In the genomic region with DNA sequence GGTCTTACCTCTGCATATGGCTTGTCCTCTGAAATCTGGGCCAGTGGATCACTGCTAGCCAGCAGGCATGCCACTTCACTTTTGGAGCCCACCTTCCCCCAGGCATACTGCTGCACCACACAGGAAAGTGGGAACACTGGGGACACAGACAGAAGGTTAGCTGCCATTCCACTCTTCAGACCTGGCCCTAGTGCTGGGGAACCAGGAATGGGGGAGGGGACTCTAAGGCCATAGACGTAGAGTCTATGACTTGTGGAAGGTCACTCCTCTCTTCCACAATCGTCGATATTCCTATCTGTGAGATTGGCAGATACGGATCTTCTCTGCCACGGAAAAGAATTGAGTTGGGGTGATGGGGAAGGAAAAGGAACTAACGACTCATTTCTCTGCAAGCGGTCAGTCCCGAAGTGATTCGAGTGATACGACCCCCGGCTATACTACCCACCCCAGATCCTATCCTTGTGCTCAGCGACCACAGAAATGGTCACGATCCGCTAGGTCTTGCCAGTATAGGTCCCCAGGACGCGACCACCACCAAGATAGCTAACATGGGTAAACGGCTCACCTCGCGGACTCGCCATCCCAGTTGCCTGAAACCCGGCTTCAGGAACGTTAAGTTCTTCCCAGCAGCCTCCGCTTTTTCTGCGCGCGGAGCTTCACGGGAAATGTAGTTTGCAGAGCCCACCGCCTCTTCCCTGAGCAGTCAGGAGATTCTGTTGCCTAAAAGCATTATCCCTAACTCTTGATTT, we compare ENCODE assay signal across 7 mouse cellular contexts. TPM values are rescaled to one million over a fixed set of nuclear protein-coding genes. Genes with fewer than 3 reads are reported as not detected.
A peak's percentile ranks its signal among the peaks of the same experiment; 100 is the strongest.
DNase-seq lines count a peak whose midpoint lies in the region; ATAC-seq lines count a peak whose summit lies in the region.

A gene (minus strand): TSS at position 625 of the 749 bp plus-strand sequence.

- H3K27me3 ChIP-seq in midbrain, embryonic 10.5 days (ENCODE audit: low read depth, poor library complexity, severe bottlenecking): no peaks in the 10 kb centered on the region

- H3K4me3 ChIP-seq in midbrain, embryonic 10.5 days: peak within 1 kb of the TSS; percentile 69

- peaks cover 32% of the 10 kb centered on the region for H3K4me1 ChIP-seq in midbrain, embryonic 10.5 days

- 1% methylated on average over 28 of the region's 28 CpGs for WGBS in midbrain, embryonic 10.5 days

- peak within 1 kb of the TSS; percentile 79 for H3K27ac ChIP-seq in midbrain, embryonic 10.5 days (replicated peaks)

- peaks cover 35% of the 10 kb centered on the region for H3K36me3 ChIP-seq in midbrain, embryonic 10.5 days

- DNase-seq in adrenal gland, adult 18-20 months (ENCODE audit: low spot score in 2 of 2): peak; percentile 60 to 67
- DNase-seq in embryo, embryonic 10 days (ENCODE audit: low spot score): peak; percentile 86
- peak; percentile 68 for DNase-seq in gastrocnemius, postnatal 14 days
- peak; percentile 79 to 81 for DNase-seq in left cerebral cortex, postnatal 36 days (ENCODE audit: low spot score in 2 of 2)
- peak; percentile 73 for DNase-seq in midbrain, embryonic 10.5 days (ENCODE audit: low spot score)
- DNase-seq in right cerebral cortex, postnatal 4 days: peak; percentile 76

- no peaks in the 10 kb centered on the region for H3K9me3 ChIP-seq in midbrain, embryonic 10.5 days (replicated peaks)

- no peak for ATAC-seq in inflammation-experienced regulatory T-cells, adult 6 months

- intact Hi-C loops in gastrocnemius, postnatal 14 days (cut with DNase I; ENCODE audit: low total_unique reads): no loop called here
- intact Hi-C loops in left cerebral cortex, postnatal 36 days (cut with DNase I): no loop called here

RNA-seq across cellular contexts. Expression of the gene that starts here (rescaled TPM):
- 10 to 100 TPM; 34.7 to 36.8 TPM for total RNA-seq in adrenal gland, adult 18-20 months (2021)
- 10 to 100 TPM; 69.8 to 87.0 TPM for total RNA-seq in gastrocnemius, postnatal 14 days (2021)
- polyA plus RNA-seq in inflammation-experienced regulatory T-cells, adult 6 months (2017; shearing (Covaris generic)): 10 to 100 TPM; 14.3 to 16.0 (median 14.7) TPM
- total RNA-seq in left cerebral cortex, postnatal 36 days (2021): 10 to 100 TPM; 63.6 to 66.3 TPM
- polyA plus RNA-seq in midbrain, embryonic 10.5 days (2016; fragmentation: Nextera tagmentation; extraction: Ambion mirVana): 64.7 and 74.4 TPM in 2 replicates
